Mouse (Mus musculus) CH12.LX (cell line): ENCODE measurements at regions not wholly inside any gene's neighbourhood (a gene's known extent, or its start where the extent isn't known, plus 50 kb on each side); places are given as distances from the start of the nearest gene placed in this dataset.
A peak's percentile ranks its signal among the peaks of the same experiment; 100 is the strongest.

Experiments used
- DNase-seq: peaks from one replicate; pipeline ENCODE4 v3.0.0-alpha.2; 2013; ENCODE audit errors: extremely low read depth
- H3K27ac ChIP-seq: 2 replicates; pipeline ENCODE4 v1.5.1; 2012; ENCODE audit warnings: low read depth, mild to moderate bottlenecking, control low read depth, moderate library complexity; ENCODE audit not compliant: insufficient read depth
- H3K27me3 ChIP-seq: replicated peaks from 2 replicates; pipeline ENCODE3; 2012; ENCODE audit warnings: inconsistent platforms
- H3K36me3 ChIP-seq, 2 experiments: replicated peaks in 1 of 2; 2 replicates each; pipeline versions ENCODE3 to v1.6.1; 2012; ENCODE audit warnings: inconsistent platforms in 1 of 2, low read length in 1 of 2, mild to moderate bottlenecking in 1 of 2, mixed read lengths in 1 of 2, moderate library complexity in 1 of 2; ENCODE audit not compliant: control insufficient read depth in 1 of 2, insufficient read depth in 1 of 2
- H3K4me1 ChIP-seq, 2 experiments: 2 replicates each; pipeline ENCODE4 v1.6.1; 2012; ENCODE audit warnings: inconsistent platforms in 1 of 2, moderate library complexity in 1 of 2; ENCODE audit not compliant: insufficient read depth in 2 of 2, control insufficient read depth in 1 of 2
- H3K4me2 ChIP-seq: 2 replicates; pipeline ENCODE4 v1.6.1; 2012; ENCODE audit warnings: low read depth, mild to moderate bottlenecking, control low read depth; ENCODE audit not compliant: poor library complexity, insufficient read depth, severe bottlenecking
- H3K4me3 ChIP-seq, 3 experiments: fragments of 150-350 bp in 1 of 3; sonication (generic) in 1 of 3; replicated peaks in 1 of 3; 2 replicates each; pipeline versions ENCODE3 to v1.5.1; 2011 to 2012; ENCODE audit warnings: low read depth in 2 of 3, low read length in 2 of 3, mild to moderate bottlenecking in 2 of 3, moderate library complexity in 2 of 3, control low read depth in 1 of 3, improper control_type of control experiment in 1 of 3, inconsistent platforms in 1 of 3, mixed read lengths in 1 of 3; ENCODE audit not compliant: poor library complexity in 1 of 3
- H3K79me2 ChIP-seq: replicated peaks from 2 replicates; pipeline ENCODE4 v1.6.1; 2012; ENCODE audit warnings: mild to moderate bottlenecking, moderate library complexity; ENCODE audit not compliant: control insufficient read depth, poor library complexity, insufficient read depth, severe bottlenecking; ENCODE audit errors: extremely low read depth
- H3K9ac ChIP-seq: 2 replicates; pipeline ENCODE4 v1.6.1; 2012; ENCODE audit warnings: low read depth, mild to moderate bottlenecking, control low read depth, moderate library complexity; ENCODE audit not compliant: insufficient read depth
- H3K9me3 ChIP-seq: replicated peaks from 2 replicates; pipeline ENCODE3; 2012; ENCODE audit warnings: low read length, inconsistent platforms, mixed read lengths
- BHLHE40 ChIP-seq: IDR thresholded peaks from 2 replicates; pipeline ENCODE4 v1.6.1; 2011; ENCODE audit warnings: mild to moderate bottlenecking, low read depth, low read length, improper control_type of control experiment
- CHD1 ChIP-seq: IDR thresholded peaks from 2 replicates; pipeline ENCODE4 v1.6.1; 2012; ENCODE audit warnings: low read depth, low read length, improper control_type of control experiment, inconsistent platforms
- CHD2 ChIP-seq: IDR thresholded peaks from 2 replicates; pipeline ENCODE4 v1.6.1; 2011; ENCODE audit warnings: low read length, improper control_type of control experiment
- CTCF ChIP-seq, 2 experiments: IDR thresholded peaks in 1 of 2; conservative IDR thresholded peaks in 1 of 2; 2 replicates each; pipeline ENCODE4 v1.5.1; 2011 to 2012; ENCODE audit warnings: low read depth in 2 of 2, low read length in 2 of 2, improper control_type of control experiment in 1 of 2, inconsistent platforms in 1 of 2, mild to moderate bottlenecking in 1 of 2, moderate library complexity in 1 of 2
- E2F4 ChIP-seq: IDR thresholded peaks from 2 replicates; pipeline ENCODE4 v1.6.1; 2011; ENCODE audit warnings: low read depth, low read length, improper control_type of control experiment; ENCODE audit not compliant: insufficient replicate concordance
- ELF1 ChIP-seq: IDR thresholded peaks from 2 replicates; pipeline ENCODE4 v1.6.1; 2014; ENCODE audit warnings: low read depth, mild to moderate bottlenecking, inconsistent platforms, low read length, improper control_type of control experiment
- EP300 ChIP-seq: IDR thresholded peaks from 2 replicates; pipeline ENCODE4 v1.6.1; 2011; ENCODE audit warnings: low read length, improper control_type of control experiment
- HCFC1 ChIP-seq: IDR thresholded peaks from 2 replicates; pipeline ENCODE4 v1.6.1; 2012; ENCODE audit warnings: low read depth, mild to moderate bottlenecking, inconsistent platforms, low read length, improper control_type of control experiment
- JUN ChIP-seq: IDR thresholded peaks from 2 replicates; pipeline ENCODE4 v1.6.1; 2011; ENCODE audit warnings: low read depth, mild to moderate bottlenecking, low read length, improper control_type of control experiment, moderate library complexity; ENCODE audit not compliant: insufficient read depth
- JUND ChIP-seq: conservative IDR thresholded peaks from 2 replicates; pipeline ENCODE4 v1.6.1; 2011; ENCODE audit warnings: low read depth, low read length, improper control_type of control experiment
- MAFK ChIP-seq: IDR thresholded peaks from 2 replicates; pipeline ENCODE4 v1.6.1; 2011; ENCODE audit warnings: low read length, improper control_type of control experiment; ENCODE audit not compliant: insufficient replicate concordance
- MAX ChIP-seq: IDR thresholded peaks from 2 replicates; pipeline ENCODE4 v1.6.1; 2011; ENCODE audit warnings: low read length, improper control_type of control experiment
- MEF2A ChIP-seq: IDR thresholded peaks from 2 replicates; pipeline ENCODE4 v1.6.1; 2014; ENCODE audit warnings: low read depth, mild to moderate bottlenecking, inconsistent platforms, low read length, improper control_type of control experiment, borderline replicate concordance
- MYC ChIP-seq: IDR thresholded peaks from 2 replicates; pipeline ENCODE4 v1.6.1; 2011; ENCODE audit warnings: low read depth, mild to moderate bottlenecking, improper control_type of control experiment, low read length
- NELFE ChIP-seq: IDR thresholded peaks from 2 replicates; pipeline ENCODE4 v1.6.1; 2011; ENCODE audit warnings: low read depth, low read length, improper control_type of control experiment
- NRF1 ChIP-seq: IDR thresholded peaks from 2 replicates; pipeline ENCODE4 v1.6.1; 2014; ENCODE audit warnings: low read depth, mild to moderate bottlenecking, inconsistent platforms, low read length, improper control_type of control experiment, moderate library complexity
- POLR2AphosphoS2 ChIP-seq: IDR thresholded peaks from 2 replicates; pipeline ENCODE4 v1.6.1; 2011; ENCODE audit warnings: low read depth, low read length, improper control_type of control experiment
- RAD21 ChIP-seq: IDR thresholded peaks from 2 replicates; pipeline ENCODE4 v1.6.1; 2011; ENCODE audit warnings: low read depth, mild to moderate bottlenecking, low read length, improper control_type of control experiment, moderate library complexity
- RCOR1 ChIP-seq: conservative IDR thresholded peaks from 2 replicates; pipeline ENCODE4 v1.6.1; 2012; ENCODE audit warnings: low read depth, mild to moderate bottlenecking, inconsistent platforms, low read length, improper control_type of control experiment
- SIN3A ChIP-seq: IDR thresholded peaks from 2 replicates; pipeline ENCODE4 v1.6.1; 2012; ENCODE audit warnings: low read length, improper control_type of control experiment, inconsistent platforms
- SMC3 ChIP-seq: IDR thresholded peaks from 2 replicates; pipeline ENCODE4 v1.6.1; 2011; ENCODE audit warnings: low read depth, low read length, improper control_type of control experiment
- TCF12 ChIP-seq: IDR thresholded peaks from 2 replicates; pipeline ENCODE4 v1.6.1; 2014; ENCODE audit warnings: low read depth, mild to moderate bottlenecking, inconsistent platforms, low read length, improper control_type of control experiment
- UBTF ChIP-seq: IDR thresholded peaks from 2 replicates; pipeline ENCODE4 v1.6.1; 2012; ENCODE audit warnings: low read depth, mild to moderate bottlenecking, inconsistent platforms, low read length, improper control_type of control experiment, moderate library complexity
- USF1 ChIP-seq: IDR thresholded peaks from 2 replicates; pipeline ENCODE4 v1.6.1; 2014; ENCODE audit warnings: low read depth, mild to moderate bottlenecking, inconsistent platforms, low read length, improper control_type of control experiment
- USF2 ChIP-seq: conservative IDR thresholded peaks from 2 replicates; pipeline ENCODE4 v1.6.1; 2011; ENCODE audit warnings: low read depth, low read length, improper control_type of control experiment
- ZC3H11A ChIP-seq: IDR thresholded peaks from 2 replicates; pipeline ENCODE4 v1.6.1; 2012; ENCODE audit warnings: low read depth, mild to moderate bottlenecking, inconsistent platforms, low read length, improper control_type of control experiment
- ZKSCAN1 ChIP-seq: IDR thresholded peaks from 2 replicates; pipeline ENCODE4 v1.6.1; 2012; ENCODE audit warnings: low read depth, inconsistent platforms, low read length, improper control_type of control experiment, borderline replicate concordance
- ZNF384 ChIP-seq: IDR thresholded peaks from 2 replicates; pipeline ENCODE4 v1.6.1; 2012; ENCODE audit warnings: low read depth, low read length, improper control_type of control experiment, inconsistent platforms
- dilution Hi-C: fragments of 300-500 bp; cut with MboI; formaldehyde crosslinking; loops from 2 replicates; pipeline ENCODE4 v1.14.3; 2020; ENCODE audit warnings: low sequenced_read_pairs; ENCODE audit not compliant: extremely low pct_unique_long_range_greater_than_20kb, extremely low pct_ligation_motif_present
- in situ Hi-C: fragments of 300-500 bp; cut with MboI; formaldehyde crosslinking; loops from 3 replicates; pipeline ENCODE4 v1.14.3; 2019; ENCODE audit warnings: low sequenced_read_pairs, low pct_ligation_motif_present, low pct_unique_long_range_greater_than_20kb, mixed read lengths

GRCm38 (mm10) chr16:55632220-55632619 is 206.5 kb downstream of the Nfkbiz start:
- H3K9me3 ChIP-seq, result peaks cover 10% of the 10 kb centered on the region
- H3K79me2 ChIP-seq, result no peaks in the 10 kb centered on the region
- no peak for DNase-seq
- no peak overlapping the region for H3K4me2 ChIP-seq
- no peaks in the 10 kb centered on the region for H3K27me3 ChIP-seq
- no peak for TF ChIP-seq ELF1
- TF ChIP-seq MYC, result no peak
- no peak for TF ChIP-seq CTCF (conservative IDR thresholded peaks at IDR 0.05 in 1 of 2, IDR thresholded peaks at IDR 0.05 in 1 of 2; ENCODE audit: low read depth in 2 of 2, low read length in 2 of 2)
- no peak for TF ChIP-seq NELFE
- TF ChIP-seq MAFK, result no peak
- no peak for TF ChIP-seq POLR2AphosphoS2
- TF ChIP-seq JUN, result no peak
- TF ChIP-seq JUND, result no peak
- no peak for TF ChIP-seq MEF2A
- TF ChIP-seq RAD21, result no peak
- no peak for TF ChIP-seq RCOR1
- no peak for TF ChIP-seq HCFC1
- no peak for TF ChIP-seq USF1
- TF ChIP-seq SMC3, result no peak
- TF ChIP-seq TCF12, result no peak
- TF ChIP-seq BHLHE40, result no peak
- TF ChIP-seq SIN3A, result no peak
- no peaks in the 10 kb centered on the region for H3K36me3 ChIP-seq
- H3K27ac ChIP-seq, result no peak overlapping the region
- dilution Hi-C loops (no loop called here), in situ Hi-C loops (no loop called here)
- H3K9ac ChIP-seq, result no peak overlapping the region
- no peak overlapping the region for H3K4me3 ChIP-seq
- H3K4me1 ChIP-seq, result peaks cover 4 to 14% of the 10 kb centered on the region in 2 experiments

GRCm38 (mm10) chr16:55631637-55632036 is 207.1 kb downstream of the Nfkbiz start:
- in situ Hi-C loops, result no loop called here

More at GRCm38 (mm10) chr16:55631637-55632036, 207.1 kb downstream of the Nfkbiz start:
- H3K9me3 ChIP-seq, result peaks cover 10% of the 10 kb centered on the region
- H3K27ac ChIP-seq, result no peak overlapping the region
- no peak overlapping the region for H3K4me3 ChIP-seq
- no peak overlapping the region for H3K9ac ChIP-seq
- H3K79me2 ChIP-seq, result no peaks in the 10 kb centered on the region
- H3K27me3 ChIP-seq, result no peaks in the 10 kb centered on the region
- no peak overlapping the region for H3K4me2 ChIP-seq
- TF ChIP-seq SMC3, result no peak
- no peak for TF ChIP-seq MAFK
- no peak for TF ChIP-seq UBTF
- TF ChIP-seq ZNF384, result no peak
- TF ChIP-seq ZKSCAN1, result no peak
- no peak for TF ChIP-seq ZC3H11A
- no peak for TF ChIP-seq NRF1
- TF ChIP-seq MEF2A, result no peak
- TF ChIP-seq CHD1, result no peak
- TF ChIP-seq NELFE, result no peak
- TF ChIP-seq ELF1, result no peak
- TF ChIP-seq E2F4, result no peak
- no peak for TF ChIP-seq MAX
- TF ChIP-seq MYC, result no peak
- no peak for TF ChIP-seq CHD2
- no peak for TF ChIP-seq JUN
- TF ChIP-seq HCFC1, result no peak
- TF ChIP-seq SIN3A, result no peak
- peak; percentile 50; the same call in 1 of the 2 replicates for TF ChIP-seq BHLHE40
- TF ChIP-seq CTCF (conservative IDR thresholded peaks at IDR 0.05 in 1 of 2, IDR thresholded peaks at IDR 0.05 in 1 of 2; ENCODE audit: low read depth in 2 of 2, low read length in 2 of 2), result no peak
- TF ChIP-seq USF1, result peak; percentile 22; the same call in 1 of the 2 replicates
- no peak for TF ChIP-seq RCOR1
- TF ChIP-seq EP300, result 0 out of 2 replicates have a peak, but pooled peaks have one; percentile 45
- 0 out of 2 replicates have a peak, but pooled peaks have one; percentile 17 for TF ChIP-seq USF2
- no peak for DNase-seq
- dilution Hi-C loops, result no loop called here
- peaks cover 3 to 12% of the 10 kb centered on the region in 2 experiments for H3K4me1 ChIP-seq
- H3K36me3 ChIP-seq, result no peaks in the 10 kb centered on the region
